Mouse (Mus musculus) limb, embryonic 14.5 days (tissue): Measurements from ENCODE around the gene Tnxb. TPM values are rescaled to one million over a fixed set of nuclear protein-coding genes. Genes with fewer than 3 reads are reported as not detected.
"Not testable (repeated sequence)": the region's sequence is repeated elsewhere in the genome, so short reads cannot be mapped to it uniquely, and the experiment has no call there.

Experiments
- ATAC-seq: fragments of 200-750 bp; cut with Nextera tagmentation; 2 replicates; pipeline ENCODE4 v1.8.0; 2017; ENCODE audit warnings: low read depth, moderate number of reproducible peaks, moderate TSS enrichment; ENCODE audit not compliant: low FRiP score
- DNase-seq: peaks from one replicate; pipeline ENCODE4 v3.0.0-alpha.2; 2015; ENCODE audit warnings: low spot score
- H3K27ac ChIP-seq: fragments of 300-500 bp; sonication (generic); replicated peaks from 2 replicates; pipeline ENCODE4 v1.5.1; 2014; ENCODE audit warnings: low read depth, mild to moderate bottlenecking, low read length, moderate library complexity, mixed read lengths
- H3K27me3 ChIP-seq: fragments of 300-500 bp; sonication (generic); 2 replicates; pipeline ENCODE4 v1.6.1; 2014; ENCODE audit warnings: low read length, mixed read lengths; ENCODE audit not compliant: control insufficient read depth, insufficient read depth
- H3K36me3 ChIP-seq: fragments of 300-500 bp; sonication (generic); 2 replicates; pipeline ENCODE4 v1.6.1; 2014; ENCODE audit warnings: mild to moderate bottlenecking, low read length, moderate library complexity, mixed read lengths; ENCODE audit not compliant: control insufficient read depth, insufficient read depth
- H3K4me1 ChIP-seq: fragments of 300-500 bp; sonication (generic); 2 replicates; pipeline ENCODE4 v1.6.1; 2014; ENCODE audit warnings: antibody characterized with exemption, low read length, mixed read lengths; ENCODE audit not compliant: control insufficient read depth, insufficient read depth
- H3K4me2 ChIP-seq: fragments of 300-500 bp; sonication (generic); replicated peaks from 2 replicates; pipeline ENCODE4 v1.6.1; 2014; ENCODE audit warnings: low read depth, mild to moderate bottlenecking, low read length, moderate library complexity; ENCODE audit not compliant: severe bottlenecking
- H3K4me3 ChIP-seq: fragments of 300-500 bp; sonication (generic); replicated peaks from 2 replicates; pipeline ENCODE4 v1.5.1; 2014; ENCODE audit warnings: low read length
- H3K9ac ChIP-seq: fragments of 300-500 bp; sonication (generic); 2 replicates; pipeline ENCODE4 v1.6.1; 2014; ENCODE audit warnings: mild to moderate bottlenecking, low read depth, low read length, moderate library complexity; ENCODE audit not compliant: severe bottlenecking
- H3K9me3 ChIP-seq: fragments of 300-500 bp; sonication (generic); 2 replicates; pipeline ENCODE4 v1.6.1; 2016; ENCODE audit warnings: low read length; ENCODE audit not compliant: control insufficient read depth
- POLR2A ChIP-seq: fragments of 200-500 bp; IDR thresholded peaks from 2 replicates; pipeline ENCODE4 v1.8.0; 2012; ENCODE audit warnings: inconsistent platforms, mild to moderate bottlenecking, moderate library complexity, borderline replicate concordance; ENCODE audit not compliant: insufficient read depth, insufficient read length; ENCODE audit errors: extremely low read depth
- WGBS: fragments of 180-500 bp; shearing (Covaris S2); extraction: QIAGEN DNeasy Blood & Tissue Kit; methylation state at CpG from one replicate; pipeline ENCODE4 v1.1.7; 2014; 5-methylcytosine and 5-hydroxymethylcytosine counted together
- polyA plus RNA-seq, 2 experiments: library from polyadenylated mRNA; depleted of rRNA in 1 of 2; stranded (reverse) in 1 of 2; unstranded in 1 of 2; fragments of >200 nt; fragmentation: Nextera tagmentation in 1 of 2; extraction: Ambion mirVana in 1 of 2; gene quantifications; 2 replicates each; pipeline versions ENCODE4 v1.2.1 to v1.2.3; 2012 to 2014

Tnxb gene
- polyA plus RNA-seq, 2 experiments: 2.0 to 4.5 TPM

DNA sequence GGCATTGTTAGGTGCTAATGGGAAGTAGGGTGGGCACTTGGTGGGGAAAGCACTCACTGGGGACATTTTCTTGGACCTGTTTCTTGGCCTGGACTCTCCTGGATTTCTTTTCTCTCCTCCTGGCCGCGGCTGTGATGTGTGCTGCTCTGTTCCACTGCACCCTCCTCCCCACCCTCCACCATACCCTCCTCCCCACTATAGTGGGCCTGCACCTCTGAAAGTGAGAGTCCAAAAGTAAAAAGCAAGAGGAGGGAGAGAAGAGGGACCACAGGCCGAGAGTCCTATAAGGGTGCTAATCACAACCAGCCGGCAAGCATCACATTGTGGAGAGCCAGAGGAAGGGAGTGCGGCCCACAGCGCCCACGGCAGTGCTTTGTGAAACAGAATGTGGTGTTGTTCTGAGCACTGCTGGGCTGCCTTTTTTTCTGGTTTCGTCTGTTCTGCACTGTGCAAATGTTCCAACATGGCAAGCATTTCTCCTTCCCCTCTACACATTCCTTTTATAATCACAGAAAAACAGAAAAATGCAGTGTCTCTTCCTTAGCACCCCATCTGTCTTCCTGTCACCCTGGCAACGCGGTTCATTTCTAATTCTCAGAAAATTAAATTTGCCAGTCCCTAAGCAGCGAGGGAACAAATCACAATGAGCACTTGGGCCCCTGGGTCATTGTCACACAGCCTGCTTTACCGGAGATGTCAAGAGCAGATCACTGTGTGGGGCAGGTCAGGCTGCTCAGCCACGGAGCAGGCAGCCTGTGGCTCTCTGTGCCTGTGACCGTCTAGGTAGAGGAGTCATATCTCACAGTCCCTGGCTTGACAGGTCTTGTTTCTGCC lies 29.5 kb downstream of the Tnxb start:
- Histone ChIP-seq H3K4me1 (peaks cover 4% of the 10 kb centered on the region; the same call in 1 of the 2 replicates), H3K36me3 (no peaks in the 10 kb centered on the region), H3K4me3 (no peak overlapping the region), H3K4me2 (no peak overlapping the region), H3K9ac (no peak overlapping the region), H3K27ac (no peak overlapping the region), H3K9me3 (no peaks in the 10 kb centered on the region), H3K27me3 (no peaks in the 10 kb centered on the region)
- 42% methylated on average over 14 of the region's 14 CpGs for WGBS
- TF ChIP-seq POLR2A: no peak
- DNase-seq (peak; percentile 7), ATAC-seq (peak; percentile 26; the same call in 1 of the 2 replicates)

DNA sequence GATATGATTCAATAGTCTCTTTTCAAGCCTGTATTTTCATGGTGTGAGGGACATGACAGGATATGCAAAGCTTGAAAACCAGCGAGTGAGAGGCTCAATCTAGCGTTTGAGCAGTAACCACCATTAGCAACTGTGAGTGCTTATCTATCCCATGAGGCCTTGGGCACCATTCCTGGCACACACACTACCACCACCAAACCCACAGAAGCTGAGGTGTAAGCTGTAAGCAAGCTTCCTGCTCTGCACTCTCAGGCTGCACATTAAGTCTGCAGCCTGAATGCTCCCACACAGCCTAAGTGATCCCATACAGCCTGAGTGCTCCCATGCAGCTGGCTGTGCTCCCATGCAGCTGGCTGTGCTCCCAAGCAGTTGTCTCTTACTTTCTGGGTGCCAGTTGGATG lies 30.3 kb downstream of the Tnxb start:
- WGBS: 64% methylated on average over 2 of the region's 2 CpGs
- H3K4me3 ChIP-seq: no peak overlapping the region
- no peak for TF ChIP-seq POLR2A
- H3K9me3 ChIP-seq: no peaks in the 10 kb centered on the region
- H3K9ac ChIP-seq: no peak overlapping the region
- ATAC-seq (no peak), DNase-seq (no peak)
- no peaks in the 10 kb centered on the region for H3K27me3 ChIP-seq
- H3K4me1 ChIP-seq: peaks cover 4% of the 10 kb centered on the region; the same call in 1 of the 2 replicates
- no peak overlapping the region for H3K27ac ChIP-seq
- H3K4me2 ChIP-seq: no peak overlapping the region
- no peaks in the 10 kb centered on the region for H3K36me3 ChIP-seq

DNA sequence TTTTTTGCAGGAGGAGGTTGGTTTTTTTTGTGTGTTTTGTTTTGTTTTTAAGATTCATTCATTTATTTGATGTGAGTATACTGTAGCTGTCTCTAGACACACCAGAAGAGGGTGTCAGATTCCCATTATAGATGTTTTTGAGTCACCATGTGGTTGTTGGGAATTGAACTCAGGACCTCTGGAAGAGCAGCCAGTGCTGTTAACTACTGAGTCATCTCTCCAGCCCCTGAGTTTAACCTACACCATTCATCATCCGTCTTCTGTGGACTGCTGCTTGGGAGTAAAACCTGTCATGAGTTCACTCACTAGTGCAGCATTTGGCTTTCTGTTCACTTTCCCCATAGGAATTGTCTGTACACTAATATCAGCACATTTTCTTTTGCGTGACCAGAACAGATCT lies 36.1 kb downstream of the Tnxb start:
- ATAC-seq, H3K4me2 ChIP-seq, H3K4me3 ChIP-seq, H3K9me3 ChIP-seq, H3K4me1 ChIP-seq, H3K36me3 ChIP-seq, H3K9ac ChIP-seq, H3K27ac ChIP-seq, H3K27me3 ChIP-seq, DNase-seq: not testable (repeated sequence)
- WGBS: 80% methylated on average over 2 of the region's 2 CpGs

DNA sequence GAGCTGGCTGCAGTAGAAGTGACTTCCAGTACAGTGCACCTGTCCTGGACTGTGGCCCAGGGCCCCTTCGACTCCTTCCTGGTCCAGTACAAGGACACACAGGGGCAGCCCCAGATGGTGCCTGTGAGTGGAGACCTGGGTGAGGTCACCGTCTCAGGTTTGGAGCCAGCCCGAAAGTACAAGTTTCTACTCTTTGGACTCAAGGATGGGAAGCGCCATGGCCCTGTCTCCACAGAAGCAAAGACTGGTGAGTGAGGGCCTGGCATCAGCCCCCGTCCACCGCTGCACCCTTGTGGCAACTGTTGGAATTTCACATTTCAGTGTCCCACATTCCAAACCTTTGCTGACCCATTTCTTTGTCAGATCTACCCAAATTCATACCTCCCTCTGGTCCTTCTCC lies 42.6 kb downstream of the Tnxb start:
- no peak for TF ChIP-seq POLR2A
- Histone ChIP-seq H3K27ac (no peak overlapping the region), H3K4me3 (no peak overlapping the region), H3K4me1 (no peaks in the 10 kb centered on the region), H3K9ac (no peak overlapping the region), H3K4me2 (no peak overlapping the region), H3K27me3 (no peaks in the 10 kb centered on the region), H3K36me3 (no peaks in the 10 kb centered on the region), H3K9me3 (no peaks in the 10 kb centered on the region)
- no peak for ATAC-seq
- DNase-seq: peak; percentile 29
- WGBS: 38% methylated on average over 6 of the region's 6 CpGs

DNA sequence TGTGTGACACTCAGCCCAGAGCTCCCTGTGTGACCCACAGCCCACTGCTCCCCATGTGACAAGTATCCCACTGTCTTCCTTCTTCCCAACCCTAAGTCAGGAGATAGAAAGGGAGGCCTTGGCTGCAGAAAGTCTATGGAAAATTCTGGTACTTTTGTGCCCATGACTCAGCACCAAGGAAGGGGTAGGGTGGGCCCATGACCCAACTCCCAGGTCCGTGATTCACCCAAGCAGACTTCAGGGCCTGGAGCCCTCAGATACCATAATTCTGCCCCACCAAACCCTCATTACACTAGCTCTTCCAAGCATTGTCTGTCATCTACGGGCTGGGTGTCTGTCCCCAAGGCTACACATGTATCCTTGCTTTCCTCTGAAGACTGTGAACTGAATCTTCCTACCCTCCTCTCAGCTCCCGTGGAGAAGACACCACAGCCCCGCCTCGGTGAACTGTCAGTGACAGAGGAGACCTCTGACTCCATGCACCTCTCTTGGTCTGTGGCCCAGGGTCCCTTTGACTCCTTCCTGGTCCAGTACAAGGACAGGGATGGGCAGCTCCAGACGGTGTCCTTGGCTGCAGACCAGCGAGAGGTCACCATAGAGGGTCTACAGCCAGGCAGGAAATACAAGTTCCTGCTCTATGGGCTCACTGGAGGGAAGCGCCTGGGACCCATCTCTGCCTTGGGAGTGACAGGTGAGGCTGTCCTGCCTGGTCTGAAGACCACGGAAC lies 44.0 kb downstream of the Tnxb start:
- not testable (repeated sequence) for DNase-seq, H3K9ac ChIP-seq, H3K27ac ChIP-seq, H3K9me3 ChIP-seq, H3K36me3 ChIP-seq, H3K27me3 ChIP-seq, H3K4me1 ChIP-seq, ATAC-seq, H3K4me2 ChIP-seq, H3K4me3 ChIP-seq
- 76% methylated on average over 9 of the region's 9 CpGs for WGBS

GRCm38 (mm10) chr17:34714908-34715445 lies 44.6 kb downstream of the Tnxb start:
- not testable (repeated sequence) for DNase-seq, H3K9me3 ChIP-seq, H3K9ac ChIP-seq, H3K4me2 ChIP-seq, H3K36me3 ChIP-seq, H3K27ac ChIP-seq, ATAC-seq, H3K27me3 ChIP-seq, H3K4me1 ChIP-seq, H3K4me3 ChIP-seq
- 69% methylated on average over 5 of the region's 5 CpGs for WGBS

GRCm38 (mm10) chr17:34715451-34715850 lies 45.1 kb downstream of the Tnxb start:
- ATAC-seq, H3K36me3 ChIP-seq, H3K27ac ChIP-seq, H3K9ac ChIP-seq, DNase-seq, H3K4me2 ChIP-seq, H3K27me3 ChIP-seq, H3K4me1 ChIP-seq, H3K9me3 ChIP-seq, H3K4me3 ChIP-seq: not testable (repeated sequence)
- WGBS: 78% methylated on average over 6 of the region's 7 CpGs
